Mouse (Mus musculus) C2C12 (cell line): ENCODE results near the gene Pde7b. TPM values are rescaled to one million over a fixed set of nuclear protein-coding genes. Genes with fewer than 3 reads are reported as not detected.

Experiments
- H3K27me3 ChIP-seq: one replicate; pipeline ENCODE4 v1.6.1; 2011; ENCODE audit not compliant: control insufficient read depth, insufficient read depth, insufficient read length
- H3K36me3 ChIP-seq: one replicate; pipeline ENCODE4 v1.6.1; 2011; ENCODE audit not compliant: control insufficient read depth, insufficient read depth
- H3K4me3 ChIP-seq: one replicate; pipeline ENCODE4 v1.5.1; 2011; ENCODE audit warnings: mild to moderate bottlenecking, control low read depth; ENCODE audit not compliant: poor library complexity, insufficient read depth, severe bottlenecking
- H3K79me2 ChIP-seq: one replicate; pipeline ENCODE4 v1.6.1; 2011; ENCODE audit not compliant: control insufficient read depth, insufficient read depth
- H3K79me3 ChIP-seq: one replicate; pipeline ENCODE4 v1.6.1; 2011; ENCODE audit warnings: low read depth, control low read depth
- H3ac ChIP-seq: one replicate; pipeline ENCODE3; 2011; ENCODE audit warnings: low read depth; ENCODE audit not compliant: control insufficient read depth, insufficient read length
- CEBPB ChIP-seq: IDR thresholded peaks from one replicate; pipeline ENCODE4 v1.6.1; 2011; ENCODE audit warnings: low read depth, mild to moderate bottlenecking, control low read depth, moderate library complexity
- CTCF ChIP-seq: IDR thresholded peaks from one replicate; pipeline ENCODE4 v1.5.1; 2011; ENCODE audit not compliant: control insufficient read depth, insufficient read depth, insufficient read length
- FOSL1 ChIP-seq: IDR thresholded peaks from one replicate; pipeline ENCODE4 v1.8.0; 2011; ENCODE audit warnings: mild to moderate bottlenecking, low read length; ENCODE audit not compliant: poor library complexity, insufficient read depth, severe bottlenecking
- MAX ChIP-seq: IDR thresholded peaks from one replicate; pipeline ENCODE4 v1.6.1; 2011; ENCODE audit warnings: mild to moderate bottlenecking, control low read depth
- MYOD1 ChIP-seq: IDR thresholded peaks from one replicate; pipeline ENCODE4 v1.6.1; 2011; ENCODE audit warnings: low read depth; ENCODE audit not compliant: control insufficient read depth, insufficient read length
- MYOG ChIP-seq: IDR thresholded peaks from one replicate; pipeline ENCODE4 v1.6.1; 2011; ENCODE audit not compliant: control insufficient read depth, insufficient read length; ENCODE audit errors: extremely low read depth
- USF1 ChIP-seq: IDR thresholded peaks from one replicate; pipeline ENCODE4 v1.6.1; 2011; ENCODE audit warnings: low read depth, mild to moderate bottlenecking, control low read depth, moderate library complexity
- polyA plus RNA-seq: library from polyadenylated mRNA; unstranded; fragments of >200 nt; fragmentation: generic; extraction: Trizol; gene quantifications from one replicate; pipeline ENCODE4 v1.2.1, GENCODE M21; 2012; ENCODE audit warnings: missing spikeins

Gene Pde7b
- polyA plus RNA-seq, 1 experiment, result 0.06 TPM

DNA sequence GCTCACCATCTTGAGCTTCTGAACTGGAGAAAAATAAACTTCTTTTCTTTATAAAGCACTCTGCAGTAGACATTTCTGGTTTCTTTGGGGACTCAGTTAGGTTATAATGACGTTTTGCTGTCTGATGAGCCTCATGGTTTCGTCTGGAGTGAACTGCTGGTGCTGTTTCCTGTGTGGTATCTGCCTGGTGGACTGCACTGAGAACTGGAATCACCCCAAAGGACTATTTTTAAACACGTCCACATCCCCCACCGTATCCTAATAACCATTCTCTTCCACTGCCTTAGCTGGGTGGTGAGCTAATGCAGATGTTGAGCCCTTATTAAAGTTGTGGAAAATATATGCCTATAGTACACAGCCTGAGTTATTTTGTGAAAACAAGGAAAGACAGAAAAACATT lies 262.3 kb downstream of the Pde7b start:
- no peak overlapping the region for H3K4me3 ChIP-seq
- H3K79me3 ChIP-seq, result no peaks in the 10 kb centered on the region
- TF ChIP-seq MYOD1, result no peak
- TF ChIP-seq CTCF, result no peak
- no peak overlapping the region for H3ac ChIP-seq
- no peaks in the 10 kb centered on the region for H3K36me3 ChIP-seq
- no peaks in the 10 kb centered on the region for H3K79me2 ChIP-seq
- no peaks in the 10 kb centered on the region for H3K27me3 ChIP-seq

DNA sequence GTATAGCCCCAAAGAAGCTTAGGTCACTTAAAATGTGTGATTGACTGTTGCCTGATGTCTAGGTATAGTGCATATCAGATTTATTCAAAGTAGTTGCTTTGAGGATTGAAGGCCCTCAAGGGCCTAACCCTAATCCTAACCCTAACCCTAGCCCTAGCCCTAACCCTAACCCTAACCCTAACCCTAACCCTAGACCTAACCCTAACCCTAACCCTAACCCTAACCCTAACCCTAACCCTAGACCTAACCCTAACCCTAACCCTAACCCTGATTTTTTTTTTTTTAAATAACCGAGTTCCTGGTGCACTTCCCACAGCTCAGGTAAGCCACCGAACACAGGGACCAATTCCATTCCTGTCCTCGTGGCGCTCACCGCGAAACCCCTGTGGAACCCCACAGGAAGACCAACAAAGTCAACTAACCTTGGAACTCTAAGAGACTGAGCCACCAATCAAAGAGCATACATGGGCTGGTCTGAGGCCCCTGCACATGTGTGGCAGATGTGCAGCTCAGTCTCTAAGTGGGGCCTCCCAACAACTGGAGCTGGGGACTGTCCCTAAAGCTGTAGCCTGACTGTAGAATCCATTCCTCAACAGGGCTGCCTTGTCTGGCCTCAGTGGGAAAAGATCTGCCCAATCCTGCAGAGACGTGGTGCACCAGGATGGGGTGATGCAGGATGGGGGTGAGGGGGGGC lies 265.1 kb downstream of the Pde7b start:
- no peak overlapping the region for H3ac ChIP-seq
- no peaks in the 10 kb centered on the region for H3K36me3 ChIP-seq
- no peaks in the 10 kb centered on the region for H3K79me3 ChIP-seq
- no peaks in the 10 kb centered on the region for H3K27me3 ChIP-seq
- H3K79me2 ChIP-seq, result no peaks in the 10 kb centered on the region
- H3K4me3 ChIP-seq, result no peak overlapping the region
- no peak for TF ChIP-seq MAX
- TF ChIP-seq MYOD1, result no peak
- TF ChIP-seq CEBPB, result no peak
- no peak for TF ChIP-seq USF1
- no peak for TF ChIP-seq MYOG
- no peak for TF ChIP-seq CTCF
- no peak for TF ChIP-seq FOSL1

DNA sequence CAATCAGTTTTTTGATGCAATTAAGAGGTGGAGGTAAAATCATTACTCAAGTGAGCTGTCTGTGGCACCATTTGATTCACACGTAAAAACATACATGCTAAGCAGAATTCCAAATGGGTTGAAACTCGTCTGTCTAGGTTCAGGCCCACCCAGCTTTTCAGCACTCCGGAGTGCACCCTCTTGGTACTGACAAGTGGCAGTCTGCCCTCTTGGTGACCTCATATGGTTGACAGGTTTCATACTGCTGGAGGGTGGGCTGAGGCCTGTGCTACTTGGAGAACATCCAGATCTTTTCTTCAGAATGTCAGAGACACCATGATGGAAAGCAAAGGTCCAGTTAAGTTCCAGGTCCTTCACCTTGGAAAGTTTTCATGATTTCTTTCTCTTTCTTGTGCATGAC lies 265.7 kb downstream of the Pde7b start:
- TF ChIP-seq MYOG (no peak), USF1 (no peak), FOSL1 (no peak), MAX (no peak), CTCF (no peak), CEBPB (no peak), MYOD1 (no peak)
- H3K36me3 ChIP-seq, result no peaks in the 10 kb centered on the region
- H3K27me3 ChIP-seq, result no peaks in the 10 kb centered on the region
- H3K4me3 ChIP-seq, result no peak overlapping the region
- H3ac ChIP-seq, result no peak overlapping the region
- no peaks in the 10 kb centered on the region for H3K79me2 ChIP-seq
- no peaks in the 10 kb centered on the region for H3K79me3 ChIP-seq

DNA sequence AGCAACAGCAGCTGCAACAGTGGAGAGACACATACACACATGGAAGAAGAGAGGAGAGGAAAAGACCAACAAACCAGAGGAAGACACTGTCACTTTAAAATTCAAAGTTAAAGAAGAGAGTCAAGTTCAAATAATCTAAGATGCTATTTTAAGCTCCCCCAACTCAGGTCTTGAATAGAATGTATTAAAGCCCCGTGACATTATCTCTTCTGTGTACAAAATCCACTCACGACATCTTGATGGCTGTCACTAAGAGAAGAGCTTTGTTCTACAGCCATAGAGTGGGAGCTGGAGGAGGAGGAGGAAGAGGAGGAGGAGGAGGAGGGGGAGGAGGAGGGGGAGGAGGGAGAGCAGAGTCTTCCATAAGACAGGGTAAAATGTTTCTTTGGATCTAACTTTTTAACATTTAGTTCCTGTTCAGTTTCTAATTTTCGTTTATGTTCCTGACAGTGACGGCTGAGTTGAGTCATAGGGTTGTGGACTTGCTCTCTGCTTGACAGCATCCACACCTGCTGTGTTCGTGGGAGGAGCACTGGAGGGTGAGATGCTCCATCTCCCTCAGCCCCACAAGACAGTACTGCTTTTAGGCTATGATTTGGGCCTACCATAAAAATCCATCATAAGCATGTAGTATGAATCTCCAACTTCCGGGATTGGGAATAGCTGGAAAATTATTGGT lies 270.4 kb downstream of the Pde7b start:
- H3K4me3 ChIP-seq, result no peak overlapping the region
- no peaks in the 10 kb centered on the region for H3K27me3 ChIP-seq
- H3K79me2 ChIP-seq, result no peaks in the 10 kb centered on the region
- TF ChIP-seq USF1 (no peak), MYOD1 (no peak), FOSL1 (no peak), MYOG (no peak), CTCF (no peak), CEBPB (no peak), MAX (no peak)
- H3ac ChIP-seq, result no peak overlapping the region
- no peaks in the 10 kb centered on the region for H3K79me3 ChIP-seq
- no peaks in the 10 kb centered on the region for H3K36me3 ChIP-seq

DNA sequence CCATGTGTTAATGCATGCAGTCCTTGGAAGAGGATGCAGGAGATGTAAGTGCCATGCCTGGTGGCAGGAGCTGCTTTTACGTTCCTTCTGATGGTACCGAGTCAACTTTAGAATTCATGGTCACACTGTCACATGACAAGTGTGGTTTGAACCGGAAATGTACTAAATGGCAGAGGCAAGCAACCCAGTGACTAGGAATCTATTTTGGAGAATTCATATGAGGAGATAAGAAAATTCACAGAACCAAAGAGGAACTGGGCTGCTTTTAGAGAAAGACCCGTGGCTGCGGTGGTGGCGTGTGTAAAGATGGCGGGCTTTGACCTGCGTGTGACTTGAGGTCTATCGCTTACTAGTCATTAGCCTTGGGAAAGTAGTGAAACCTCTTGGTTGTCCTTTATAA lies 287.4 kb downstream of the Pde7b start:
- H3K4me3 ChIP-seq, result no peak overlapping the region

DNA sequence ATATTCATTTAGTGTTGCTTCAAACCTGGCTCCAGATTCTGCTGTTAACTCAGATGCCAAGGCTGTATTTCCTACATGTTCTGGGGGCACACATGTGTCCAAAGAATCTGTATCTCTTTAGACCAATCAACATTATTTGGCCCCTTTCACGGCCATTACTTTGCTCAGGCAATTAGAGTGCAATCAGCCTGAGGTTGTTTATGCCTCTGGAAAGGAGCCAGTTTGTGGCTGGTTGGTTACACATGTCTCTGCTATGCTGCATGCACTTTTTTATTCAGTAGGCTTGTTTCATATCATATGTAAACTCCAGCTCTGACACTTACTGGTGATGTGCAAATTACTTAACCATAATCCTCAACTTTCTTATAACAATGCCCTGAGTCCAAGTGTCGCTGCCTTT lies 287.9 kb downstream of the Pde7b start:
- Histone ChIP-seq H3K27me3 (no peaks in the 10 kb centered on the region), H3K4me3 (no peak overlapping the region), H3K79me2 (no peaks in the 10 kb centered on the region), H3K36me3 (no peaks in the 10 kb centered on the region), H3ac (no peak overlapping the region), H3K79me3 (no peaks in the 10 kb centered on the region)
- TF ChIP-seq USF1 (no peak), CTCF (no peak), MAX (no peak), MYOG (no peak), FOSL1 (no peak), CEBPB (no peak), MYOD1 (no peak)

More for the DNA sequence above, 287.4 kb downstream of the Pde7b start:
- Histone ChIP-seq H3K36me3 (no peaks in the 10 kb centered on the region), H3K79me2 (no peaks in the 10 kb centered on the region), H3ac (no peak overlapping the region), H3K27me3 (no peaks in the 10 kb centered on the region), H3K79me3 (no peaks in the 10 kb centered on the region)
- no peak for TF ChIP-seq USF1
- no peak for TF ChIP-seq MYOG
- no peak for TF ChIP-seq FOSL1
- TF ChIP-seq MYOD1, result no peak
- TF ChIP-seq CEBPB, result no peak
- TF ChIP-seq MAX, result no peak
- TF ChIP-seq CTCF, result no peak
